Mouse (Mus musculus) effector memory CD4-positive, alpha-beta T cell, adult 7 months (primary cell): Measurements from ENCODE around the gene Pkdcc. TPM values are rescaled to one million over a fixed set of nuclear protein-coding genes. Genes with fewer than 3 reads are reported as not detected.

Experiments used
- polyA plus RNA-seq: library from polyadenylated mRNA; unstranded; fragments of 100-300 nt; shearing (Covaris generic); gene quantifications from one replicate; pipeline ENCODE4 v1.2.1, GENCODE M21; 2017

Pkdcc gene
- not detected for polyA plus RNA-seq

GRCm38 (mm10) chr17:83214674-83215528 is at the start of gene Pkdcc:
TSS of gene Pkdcc (plus strand) at chr17:83215292.

Other genes with a start within 250 kb of the Pkdcc start
- gene Eml4, start 135.6 kb downstream of the Pkdcc start, polyA plus RNA-seq, result 50.6 TPM